Mouse (Mus musculus) heart, postnatal 0 days (tissue): ENCODE data around the gene Dnm2.

ENCODE experiments used
- CTCF ChIP-seq: IDR thresholded peaks from 2 replicates; pipeline ENCODE4 v1.5.1; 2016; ENCODE audit warnings: antibody characterized with exemption, control low read depth, low read depth
- EP300 ChIP-seq: IDR thresholded peaks from 2 replicates; pipeline ENCODE4 v1.6.1; 2016; ENCODE audit warnings: antibody characterized with exemption, low read depth

DNA sequence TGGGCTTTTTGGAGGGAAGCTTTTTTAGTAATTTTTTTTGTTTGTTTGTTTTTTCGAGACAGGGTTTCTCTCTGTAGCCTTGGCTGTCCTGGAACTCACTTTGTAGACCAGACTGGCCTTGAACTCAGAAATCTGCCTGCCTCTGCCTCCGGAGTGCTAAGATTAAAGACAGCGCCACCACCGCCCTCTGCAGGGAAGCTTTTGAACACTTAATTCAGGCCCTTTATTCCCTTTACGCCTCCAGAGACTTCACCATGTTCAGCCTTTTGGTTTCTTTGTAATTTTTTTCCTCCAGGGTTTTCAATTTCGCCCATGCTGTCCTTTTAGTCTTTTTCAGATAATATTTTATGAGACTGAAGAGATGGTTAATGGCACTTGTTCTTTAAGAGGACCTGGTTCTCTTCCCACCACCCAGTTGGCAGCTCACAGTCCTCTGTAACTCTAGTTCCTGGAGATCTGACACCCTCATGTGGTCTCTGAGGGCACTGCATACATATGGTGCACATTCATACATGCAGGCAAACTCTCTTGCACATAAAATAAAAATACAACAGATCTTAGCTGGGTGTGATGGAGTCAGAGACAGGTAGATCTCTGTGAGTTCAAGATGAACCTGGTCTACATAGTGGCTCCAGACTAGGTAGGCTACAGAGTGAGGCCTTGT is 20.5 kb downstream of the Dnm2 start:
- TF ChIP-seq CTCF (no peak), EP300 (no peak)
